Mouse (Mus musculus): ENCODE data around the gene Gsk3a.

- TF ChIP-seq CTCF (IDR thresholded peaks at IDR 0.05; ENCODE audit: control insufficient read depth, insufficient read depth, insufficient replicate concordance, low read depth, low read length) (no peak), POLR2A (IDR thresholded peaks at IDR 0.05; ENCODE audit: control insufficient read depth, low read depth, low read length) (no peak)
Measured at GRCm38 (mm10) chr7:25284766-25285165, 47.1 kb upstream of the Gsk3a start.
